Mouse (Mus musculus) CD4-positive, CD25-positive, alpha-beta regulatory T cell (primary cell): ENCODE data around the gene Olfm3. TPM values are rescaled to one million over a fixed set of nuclear protein-coding genes. Genes with fewer than 3 reads are reported as not detected.

Experiments used
- polyA plus RNA-seq: library from polyadenylated mRNA; unstranded; fragments of 100-300 nt; shearing (Covaris generic); gene quantifications from one replicate; pipeline ENCODE4 v1.2.1, GENCODE M21; 2017

The Olfm3 gene
- not detected for polyA plus RNA-seq

GRCm38 (mm10) chr3:114903924-114904438 is at the start of gene Olfm3:
TSS of gene Olfm3 (plus strand) at chr3:114904078.

